Mouse (Mus musculus): Measurements from ENCODE around the gene Aox2.

DNA sequence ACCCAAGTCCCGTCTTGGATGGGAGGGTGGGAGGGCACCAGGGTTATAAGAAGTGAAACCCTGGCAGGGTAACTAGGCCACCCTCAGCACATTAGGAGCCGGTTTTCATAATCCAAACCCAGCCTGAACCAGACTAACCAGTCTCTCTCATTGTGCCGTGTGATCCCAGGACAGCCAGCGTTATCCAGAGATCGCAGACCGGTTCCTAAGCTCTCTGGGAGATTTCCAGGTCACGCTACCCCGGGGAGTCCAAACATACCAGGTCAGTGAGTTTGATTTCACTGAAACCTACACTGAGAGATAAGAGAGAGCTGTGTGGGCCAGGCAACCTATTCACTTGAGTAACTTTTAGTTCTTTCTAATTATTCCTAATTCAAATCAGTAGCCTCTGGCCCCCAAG, 29.1 kb downstream of the Aox2 start:
- TF ChIP-seq POLR2A (IDR thresholded peaks at IDR 0.05; ENCODE audit: borderline replicate concordance, low read depth, low read length) (no peak), CTCF (IDR thresholded peaks at IDR 0.05; ENCODE audit: low read depth, low read length) (no peak)

Measured in bone marrow macrophage, adult 2 months (primary cell).